Mouse (Mus musculus): ENCODE results near the gene Sfxn4. TPM values are rescaled to one million over a fixed set of nuclear protein-coding genes. Genes with fewer than 3 reads are reported as not detected.

Gene Sfxn4
- polyA plus RNA-seq, 1 experiment from 2014 or later = 7.6 TPM

DNA sequence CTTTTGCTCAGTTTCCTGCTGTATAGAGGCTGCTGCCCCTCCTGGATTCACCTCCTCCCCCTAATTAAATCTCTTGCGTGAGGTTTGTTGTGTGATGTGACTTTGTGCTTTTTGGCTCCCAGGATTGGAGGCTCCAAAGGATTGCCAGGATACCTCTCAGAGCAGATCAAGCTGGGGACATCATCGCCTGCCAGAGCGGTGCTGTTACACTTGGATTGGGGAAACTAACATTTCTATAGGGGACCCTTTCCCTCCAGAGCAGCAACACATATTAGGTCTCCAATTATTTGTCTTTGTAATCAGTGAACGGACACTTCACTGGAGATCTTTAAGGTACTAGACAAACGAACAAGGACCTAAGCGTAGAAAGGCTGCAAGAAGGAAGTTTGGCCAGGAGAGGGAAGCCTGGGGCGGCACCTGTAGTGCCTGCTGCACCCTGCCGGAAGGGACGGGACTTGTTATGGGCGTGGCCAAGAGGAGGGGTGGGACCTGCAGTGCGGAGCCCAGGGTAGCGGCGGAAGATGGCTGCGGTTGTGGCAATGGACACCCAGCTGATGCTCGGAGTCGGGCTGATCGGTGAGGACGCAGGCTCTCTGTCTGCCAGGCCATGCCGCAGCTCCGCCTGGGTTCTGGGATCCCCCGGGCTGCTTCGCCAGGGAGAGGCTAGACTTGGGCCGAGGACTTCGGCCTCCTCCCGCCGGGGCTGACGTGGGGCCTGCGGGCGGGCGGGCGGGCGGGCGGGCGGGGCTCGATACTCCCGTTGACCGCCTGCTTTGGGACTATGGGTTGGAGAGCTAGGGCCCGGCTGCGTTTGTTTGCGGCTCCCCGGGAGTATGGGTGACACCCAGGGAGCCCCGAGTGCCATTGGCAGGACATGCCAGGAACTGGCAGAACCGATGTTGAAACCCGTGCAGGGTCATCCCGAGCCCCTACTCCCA lies 49.9 kb downstream of the Sfxn4 start, which contains the start of gene Fam45a:
Gene Fam45a (plus strand): TSS at position 488 of the 938 bp plus-strand sequence.
- peak within 1 kb of the TSS; percentile 63 for H3K4me3 ChIP-seq (ENCODE audit: low read depth, low read length)
- WGBS = 2% methylated on average over 34 of the region's 45 CpGs
- peak within 1 kb of the TSS; percentile 63 for H3K9ac ChIP-seq (replicated peaks; ENCODE audit: low read depth, low read length)
- 0 out of 2 replicates have a peak, but pooled peaks cover 8% of the 10 kb centered on the region for H3K4me1 ChIP-seq (ENCODE audit: control insufficient read depth, insufficient read depth, low read length)
- H3K4me2 ChIP-seq (replicated peaks; ENCODE audit: low read depth, low read length) = peak within 1 kb of the TSS; percentile 66
- peak; percentile 100 for ATAC-seq (ENCODE audit: insufficient number of reproducible peaks, insufficient read depth, low FRiP score, low read depth)
- no peaks in the 10 kb centered on the region for H3K9me3 ChIP-seq (ENCODE audit: control insufficient read depth, low read depth, low read length)
- no peaks in the 10 kb centered on the region for H3K27me3 ChIP-seq (ENCODE audit: control insufficient read depth, insufficient read depth, low read length)
- H3K27ac ChIP-seq (ENCODE audit: low read length) = no peak within 1 kb of the TSS
- peaks cover 9% of the 10 kb centered on the region; the same call in 1 of the 2 replicates for H3K36me3 ChIP-seq (ENCODE audit: control insufficient read depth, insufficient read depth, low read length)

GRCm38 (mm10) chr19:60809927-60810326 lies 51.4 kb downstream of the Sfxn4 start:
- H3K9ac ChIP-seq (replicated peaks; ENCODE audit: low read depth, low read length) = no peak overlapping the region
- ATAC-seq (ENCODE audit: insufficient number of reproducible peaks, insufficient read depth, low FRiP score, low read depth) = no peak
- no peak overlapping the region for H3K27ac ChIP-seq (ENCODE audit: low read length)
- H3K4me1 ChIP-seq (ENCODE audit: control insufficient read depth, insufficient read depth, low read length) = 0 out of 2 replicates have a peak, but pooled peaks cover 8% of the 10 kb centered on the region
- no peak overlapping the region for H3K4me2 ChIP-seq (replicated peaks; ENCODE audit: low read depth, low read length)
- 80% methylated on average over 2 of the region's 2 CpGs for WGBS
- H3K9me3 ChIP-seq (ENCODE audit: control insufficient read depth, low read depth, low read length) = no peaks in the 10 kb centered on the region
- H3K27me3 ChIP-seq (ENCODE audit: control insufficient read depth, insufficient read depth, low read length) = no peaks in the 10 kb centered on the region
- H3K36me3 ChIP-seq (ENCODE audit: control insufficient read depth, insufficient read depth, low read length) = peaks cover under 1% of the 10 kb centered on the region; the same call in 1 of the 2 replicates
- H3K4me3 ChIP-seq (ENCODE audit: low read depth, low read length) = no peak overlapping the region

- 55% methylated on average over 2 of the region's 2 CpGs for WGBS
- H3K4me2 ChIP-seq (replicated peaks; ENCODE audit: low read depth, low read length) = no peak overlapping the region
- ATAC-seq (ENCODE audit: insufficient number of reproducible peaks, insufficient read depth, low FRiP score, low read depth) = no peak
- H3K4me3 ChIP-seq (ENCODE audit: low read depth, low read length) = no peak overlapping the region
- no peak overlapping the region for H3K27ac ChIP-seq (ENCODE audit: low read length)
- H3K4me1 ChIP-seq (ENCODE audit: control insufficient read depth, insufficient read depth, low read length) = no peaks in the 10 kb centered on the region
- no peaks in the 10 kb centered on the region for H3K27me3 ChIP-seq (ENCODE audit: control insufficient read depth, insufficient read depth, low read length)
- no peak overlapping the region for H3K9ac ChIP-seq (replicated peaks; ENCODE audit: low read depth, low read length)
- no peaks in the 10 kb centered on the region for H3K9me3 ChIP-seq (ENCODE audit: control insufficient read depth, low read depth, low read length)
- H3K36me3 ChIP-seq (ENCODE audit: control insufficient read depth, insufficient read depth, low read length) = no peaks in the 10 kb centered on the region
Observed at GRCm38 (mm10) chr19:60804903-60805302, 56.4 kb downstream of the Sfxn4 start.

- H3K27me3 ChIP-seq (ENCODE audit: control insufficient read depth, insufficient read depth, low read length) = no peaks in the 10 kb centered on the region
- no peak for ATAC-seq (ENCODE audit: insufficient number of reproducible peaks, insufficient read depth, low FRiP score, low read depth)
- WGBS = 68% methylated on average over 7 of the region's 7 CpGs
- no peaks in the 10 kb centered on the region for H3K36me3 ChIP-seq (ENCODE audit: control insufficient read depth, insufficient read depth, low read length)
- no peak overlapping the region for H3K4me2 ChIP-seq (replicated peaks; ENCODE audit: low read depth, low read length)
- H3K27ac ChIP-seq (ENCODE audit: low read length) = no peak overlapping the region
- H3K9me3 ChIP-seq (ENCODE audit: control insufficient read depth, low read depth, low read length) = no peaks in the 10 kb centered on the region
- H3K4me1 ChIP-seq (ENCODE audit: control insufficient read depth, insufficient read depth, low read length) = no peaks in the 10 kb centered on the region
- no peak overlapping the region for H3K4me3 ChIP-seq (ENCODE audit: low read depth, low read length)
- no peak overlapping the region for H3K9ac ChIP-seq (replicated peaks; ENCODE audit: low read depth, low read length)
Observed at GRCm38 (mm10) chr19:60799867-60800569, 61.3 kb downstream of the Sfxn4 start.

GRCm38 (mm10) chr19:60797415-60797814 lies 63.9 kb downstream of the Sfxn4 start:
- Histone ChIP-seq H3K36me3 (ENCODE audit: control insufficient read depth, insufficient read depth, low read length) (no peaks in the 10 kb centered on the region), H3K4me1 (ENCODE audit: control insufficient read depth, insufficient read depth, low read length) (no peaks in the 10 kb centered on the region), H3K27me3 (ENCODE audit: control insufficient read depth, insufficient read depth, low read length) (no peaks in the 10 kb centered on the region), H3K4me2 (replicated peaks; ENCODE audit: low read depth, low read length) (no peak overlapping the region), H3K4me3 (ENCODE audit: low read depth, low read length) (no peak overlapping the region), H3K27ac (ENCODE audit: low read length) (no peak overlapping the region), H3K9me3 (ENCODE audit: control insufficient read depth, low read depth, low read length) (no peaks in the 10 kb centered on the region), H3K9ac (replicated peaks; ENCODE audit: low read depth, low read length) (no peak overlapping the region)
- ATAC-seq (ENCODE audit: insufficient number of reproducible peaks, insufficient read depth, low FRiP score, low read depth) = no peak
- 84% methylated on average over 2 of the region's 2 CpGs for WGBS

DNA sequence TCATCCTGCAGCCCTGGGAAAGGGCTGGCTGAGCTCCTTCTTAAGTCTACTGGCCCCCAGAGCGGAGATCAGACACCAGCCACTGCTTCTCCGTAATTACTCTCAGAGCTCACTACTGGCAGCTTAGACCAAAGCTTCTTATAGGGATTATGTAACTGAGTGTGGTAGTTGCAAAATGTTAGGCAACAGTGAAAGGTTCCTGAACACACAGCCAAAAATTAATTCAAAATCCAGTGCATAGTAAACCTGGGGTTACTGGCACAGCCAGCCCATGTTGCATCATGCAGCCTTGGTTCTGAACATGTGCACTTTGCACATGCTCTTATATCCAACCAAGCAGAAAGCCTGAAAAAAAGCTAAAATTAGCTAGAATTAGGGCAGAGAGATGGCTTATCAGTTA lies 66.0 kb downstream of the Sfxn4 start:
- Histone ChIP-seq H3K4me1 (ENCODE audit: control insufficient read depth, insufficient read depth, low read length) (no peaks in the 10 kb centered on the region), H3K4me2 (replicated peaks; ENCODE audit: low read depth, low read length) (no peak overlapping the region), H3K4me3 (ENCODE audit: low read depth, low read length) (no peak overlapping the region), H3K27me3 (ENCODE audit: control insufficient read depth, insufficient read depth, low read length) (no peaks in the 10 kb centered on the region), H3K9me3 (ENCODE audit: control insufficient read depth, low read depth, low read length) (no peaks in the 10 kb centered on the region), H3K36me3 (ENCODE audit: control insufficient read depth, insufficient read depth, low read length) (no peaks in the 10 kb centered on the region), H3K27ac (ENCODE audit: low read length) (no peak overlapping the region), H3K9ac (replicated peaks; ENCODE audit: low read depth, low read length) (no peak overlapping the region)
- no peak for ATAC-seq (ENCODE audit: insufficient number of reproducible peaks, insufficient read depth, low FRiP score, low read depth)
- 89% methylated on average over 2 of the region's 2 CpGs for WGBS

- Histone ChIP-seq H3K4me2 (replicated peaks; ENCODE audit: low read depth, low read length) (no peak overlapping the region), H3K36me3 (ENCODE audit: control insufficient read depth, insufficient read depth, low read length) (no peaks in the 10 kb centered on the region), H3K4me1 (ENCODE audit: control insufficient read depth, insufficient read depth, low read length) (peaks cover 5% of the 10 kb centered on the region; the same call in 1 of the 2 replicates), H3K9me3 (ENCODE audit: control insufficient read depth, low read depth, low read length) (no peaks in the 10 kb centered on the region), H3K4me3 (ENCODE audit: low read depth, low read length) (no peak overlapping the region), H3K9ac (replicated peaks; ENCODE audit: low read depth, low read length) (no peak overlapping the region), H3K27ac (ENCODE audit: low read length) (no peak overlapping the region), H3K27me3 (ENCODE audit: control insufficient read depth, insufficient read depth, low read length) (no peaks in the 10 kb centered on the region)
- 79% methylated on average over 2 of the region's 2 CpGs for WGBS
- ATAC-seq (ENCODE audit: insufficient number of reproducible peaks, insufficient read depth, low FRiP score, low read depth) = no peak
Observed at GRCm38 (mm10) chr19:60793170-60793707, 68.0 kb downstream of the Sfxn4 start.

DNA sequence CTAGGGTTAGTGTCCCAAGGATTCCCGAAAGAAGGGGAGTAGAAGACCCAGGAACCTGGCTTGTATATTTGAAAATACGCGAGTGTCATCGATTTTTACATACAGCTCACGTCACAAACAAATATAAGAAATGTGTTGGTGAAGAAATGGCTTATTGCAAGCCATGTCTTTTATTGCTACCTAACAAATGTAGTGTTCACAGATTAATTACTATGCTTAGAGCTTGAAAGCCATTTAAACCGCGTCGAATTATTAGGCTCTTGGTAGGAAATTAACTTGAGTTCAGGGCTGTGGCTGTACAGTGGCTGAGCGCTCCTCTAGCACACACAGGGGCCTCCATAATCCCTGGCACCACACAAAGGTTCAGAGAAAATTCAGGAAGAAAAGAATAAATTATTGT lies 70.1 kb downstream of the Sfxn4 start:
- H3K4me2 ChIP-seq (replicated peaks; ENCODE audit: low read depth, low read length) = peak overlapping the region; percentile 82
- peak overlapping the region; percentile 100 for H3K4me3 ChIP-seq (ENCODE audit: low read depth, low read length)
- H3K9ac ChIP-seq (replicated peaks; ENCODE audit: low read depth, low read length) = peak overlapping the region; percentile 99
- H3K27me3 ChIP-seq (ENCODE audit: control insufficient read depth, insufficient read depth, low read length) = no peaks in the 10 kb centered on the region
- ATAC-seq (ENCODE audit: insufficient number of reproducible peaks, insufficient read depth, low FRiP score, low read depth) = no peak
- 17% methylated on average over 9 of the region's 9 CpGs for WGBS
- H3K4me1 ChIP-seq (ENCODE audit: control insufficient read depth, insufficient read depth, low read length) = peaks cover 6% of the 10 kb centered on the region
- no peaks in the 10 kb centered on the region for H3K36me3 ChIP-seq (ENCODE audit: control insufficient read depth, insufficient read depth, low read length)
- peak overlapping the region; percentile 98 for H3K27ac ChIP-seq (ENCODE audit: low read length)
- H3K9me3 ChIP-seq (ENCODE audit: control insufficient read depth, low read depth, low read length) = no peaks in the 10 kb centered on the region
